Mouse (Mus musculus): ENCODE measurements around the gene Slc25a24. TPM values are rescaled to one million over a fixed set of nuclear protein-coding genes. Genes with fewer than 3 reads are reported as not detected.

The Slc25a24 gene
- 3.7 and 4.2 TPM in 2 replicates for polyA plus RNA-seq (2012; rRNA removed)

GRCm38 (mm10) chr3:109122641-109123530, at the start of gene Slc25a24:
Slc25a24 (plus strand) TSS chr3:109123149.

GRCm38 (mm10) chr3:109080169-109080568, 42.8 kb upstream of the Slc25a24 start, which contains the start of gene Slc25a54:
Slc25a54 (plus strand) TSS chr3:109080469.

Other genes starting within 250 kb of the Slc25a24 start
- gene Fndc7, start 233.1 kb upstream of the Slc25a24 start, polyA plus RNA-seq (2012; rRNA removed): 0.03 and 0.04 TPM in 2 replicates
- 38.9 and 40.9 TPM in 2 replicates for gene Prpf38b, start 211.4 kb upstream of the Slc25a24 start, polyA plus RNA-seq (2012; rRNA removed)
- 0.02 TPM in 1 of 2 replicates, not detected in the other for gene Henmt1, start 183.3 kb upstream of the Slc25a24 start, polyA plus RNA-seq (2012; rRNA removed)
- not detected in 2 replicates for gene Gm9857, start 182.7 kb upstream of the Slc25a24 start, polyA plus RNA-seq (2012; rRNA removed)
- gene Fam102b, start 95.5 kb upstream of the Slc25a24 start, polyA plus RNA-seq (2012; rRNA removed): 2.0 TPM in 2 replicates
- not detected in 2 replicates for gene Slc25a54, start 42.7 kb upstream of the Slc25a24 start, polyA plus RNA-seq (2012; rRNA removed)
- 1.5 and 1.6 TPM in 2 replicates for gene Vav3, start 217.5 kb downstream of the Slc25a24 start, polyA plus RNA-seq (2012; rRNA removed)

All from liver, embryonic 18 days (tissue).